50 mouse cellular contexts compared by ENCODE assay signal in the genomic region with DNA sequence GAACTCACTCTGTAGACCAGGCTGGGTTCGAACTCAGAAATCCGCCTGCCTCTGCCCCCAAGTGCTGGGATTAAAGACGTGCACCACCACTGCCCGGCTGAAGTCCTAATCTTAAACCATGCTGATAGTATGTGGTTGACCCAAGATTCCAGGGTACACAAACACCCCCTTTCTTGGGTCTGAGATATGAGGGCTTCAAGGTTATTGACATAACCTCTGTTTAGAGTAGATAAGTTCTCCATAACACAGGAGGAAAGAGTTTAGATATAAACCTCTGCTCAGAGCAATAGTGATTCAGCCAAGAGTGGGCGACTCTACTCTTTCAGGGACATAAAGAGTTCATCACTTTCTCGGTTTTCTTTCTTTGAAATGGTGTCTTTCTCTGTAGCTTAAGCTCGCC. TPM values are rescaled to one million over a fixed set of nuclear protein-coding genes. Genes with fewer than 3 reads are reported as not detected.
"Had no signal": no experiment of that assay in that cellular context is flagged by ENCODE, and none has a peak within 500 bp of the region (broad histone marks: within the 10 kb centered on the region; RNA-seq: fewer than 3 reads in every experiment).

No protein-coding gene starts in this region.

- H3K27me3 ChIP-seq: heart, embryonic 13.5 days; heart, embryonic 15.5 days; hindbrain, embryonic 12.5 days; hindbrain, embryonic 13.5 days; hindbrain, embryonic 15.5 days; intestine, embryonic 15.5 days; kidney, embryonic 15.5 days had no signal

- H3K4me1 ChIP-seq: intestine, embryonic 15.5 days had no signal

- ATAC-seq: hindbrain, embryonic 16.5 days; hindbrain, postnatal 0 days; inflammation-experienced regulatory T-cells, adult 6 months; intestine, embryonic 15.5 days; intestine, embryonic 16.5 days; intestine, postnatal 0 days had no signal

- H3K4me3 ChIP-seq: heart, embryonic 13.5 days; heart, embryonic 15.5 days; hindbrain, embryonic 10.5 days; hindbrain, embryonic 12.5 days; hindbrain, embryonic 13.5 days; hindbrain, embryonic 15.5 days; intestine, embryonic 15.5 days; kidney, embryonic 15.5 days; layer of hippocampus, adult 2 months; left cerebral cortex, adult 2 months had no signal

- H3K27ac ChIP-seq: heart, embryonic 13.5 days; heart, embryonic 15.5 days; hindbrain, embryonic 10.5 days; hindbrain, embryonic 12.5 days; hindbrain, embryonic 13.5 days; hindbrain, embryonic 14.5 days; hindbrain, embryonic 15.5 days; hindbrain, postnatal 0 days; intestine, embryonic 15.5 days; kidney, embryonic 15.5 days; kidney, postnatal 0 days; layer of hippocampus, adult 2 months; left cerebral cortex, adult 2 months had no signal

- H3K9ac ChIP-seq: heart, embryonic 13.5 days; heart, embryonic 15.5 days; hindbrain, embryonic 12.5 days; hindbrain, embryonic 13.5 days; hindbrain, embryonic 14.5 days; hindbrain, embryonic 15.5 days; intestine, embryonic 15.5 days; kidney, embryonic 15.5 days had no signal

- H3K36me3 ChIP-seq: heart, embryonic 13.5 days; heart, embryonic 15.5 days; hindbrain, embryonic 10.5 days; hindbrain, embryonic 12.5 days; hindbrain, embryonic 13.5 days; hindbrain, embryonic 15.5 days; intestine, embryonic 15.5 days; kidney, embryonic 15.5 days had no signal

- H3K4me2 ChIP-seq: heart, embryonic 13.5 days; heart, embryonic 15.5 days; hindbrain, embryonic 12.5 days; hindbrain, embryonic 13.5 days; hindbrain, embryonic 14.5 days; hindbrain, embryonic 15.5 days; intestine, embryonic 15.5 days; kidney, embryonic 15.5 days had no signal

- DNase-seq: heart, postnatal 10 days; heart, postnatal 14 days; heart, postnatal 36 days; heart, postnatal 4 days; kidney, adult 11 months; kidney, adult 18-20 months; kidney, adult 2 months; kidney, adult 8-10 months; kidney, adult 9 months; kidney, postnatal 10 days; kidney, postnatal 14 days; kidney, postnatal 25 days; kidney, postnatal 36 days; kidney, postnatal 4 days; layer of hippocampus, adult 9-11 months; layer of hippocampus, postnatal 36 days had no signal

- H3K9me3 ChIP-seq: heart, embryonic 13.5 days; heart, embryonic 15.5 days; hindbrain, embryonic 10.5 days; hindbrain, embryonic 12.5 days; hindbrain, embryonic 13.5 days; hindbrain, embryonic 15.5 days; intestine, embryonic 15.5 days; kidney, embryonic 15.5 days had no signal

RNA-seq across cellular contexts. Expression of a gene that starts 30.5 kb away (rescaled TPM):
- total RNA-seq: heart, postnatal 10 days; heart, postnatal 14 days; heart, postnatal 25 days; heart, postnatal 36 days; heart, postnatal 4 days; hematopoietic stem cell, adult 5-6 weeks; hindbrain, postnatal 0 days; layer of hippocampus, adult 18-20 months; layer of hippocampus, adult 2 months; layer of hippocampus, adult 8-10 months; layer of hippocampus, postnatal 10 days; layer of hippocampus, postnatal 14 days; layer of hippocampus, postnatal 25 days; layer of hippocampus, postnatal 36 days; left cerebral cortex, adult 18-20 months; left cerebral cortex, adult 2 months; left cerebral cortex, adult 8-10 months had no signal
- polyA plus RNA-seq: heart, embryonic 13.5 days; heart, embryonic 14.5 days; heart, embryonic 15.5 days; heart, embryonic 16.5 days; heart, postnatal 0 days; hindbrain, embryonic 10.5 days; hindbrain, embryonic 11.5 days; hindbrain, embryonic 12.5 days; hindbrain, embryonic 13.5 days; hindbrain, embryonic 14.5 days; hindbrain, embryonic 15.5 days; hindbrain, embryonic 16.5 days; hindbrain, postnatal 0 days; inflammation-experienced regulatory T-cells, adult 6 months; intestine, embryonic 14.5 days; intestine, embryonic 15.5 days; intestine, embryonic 16.5 days; intestine, postnatal 0 days; kidney, adult 2 months; kidney, embryonic 14.5 days; kidney, embryonic 15.5 days; kidney, embryonic 16.5 days; large intestine, adult 2 months had no signal
